Comparison of ENCODE assay signal across 8 mouse cellular contexts in the genomic region with DNA sequence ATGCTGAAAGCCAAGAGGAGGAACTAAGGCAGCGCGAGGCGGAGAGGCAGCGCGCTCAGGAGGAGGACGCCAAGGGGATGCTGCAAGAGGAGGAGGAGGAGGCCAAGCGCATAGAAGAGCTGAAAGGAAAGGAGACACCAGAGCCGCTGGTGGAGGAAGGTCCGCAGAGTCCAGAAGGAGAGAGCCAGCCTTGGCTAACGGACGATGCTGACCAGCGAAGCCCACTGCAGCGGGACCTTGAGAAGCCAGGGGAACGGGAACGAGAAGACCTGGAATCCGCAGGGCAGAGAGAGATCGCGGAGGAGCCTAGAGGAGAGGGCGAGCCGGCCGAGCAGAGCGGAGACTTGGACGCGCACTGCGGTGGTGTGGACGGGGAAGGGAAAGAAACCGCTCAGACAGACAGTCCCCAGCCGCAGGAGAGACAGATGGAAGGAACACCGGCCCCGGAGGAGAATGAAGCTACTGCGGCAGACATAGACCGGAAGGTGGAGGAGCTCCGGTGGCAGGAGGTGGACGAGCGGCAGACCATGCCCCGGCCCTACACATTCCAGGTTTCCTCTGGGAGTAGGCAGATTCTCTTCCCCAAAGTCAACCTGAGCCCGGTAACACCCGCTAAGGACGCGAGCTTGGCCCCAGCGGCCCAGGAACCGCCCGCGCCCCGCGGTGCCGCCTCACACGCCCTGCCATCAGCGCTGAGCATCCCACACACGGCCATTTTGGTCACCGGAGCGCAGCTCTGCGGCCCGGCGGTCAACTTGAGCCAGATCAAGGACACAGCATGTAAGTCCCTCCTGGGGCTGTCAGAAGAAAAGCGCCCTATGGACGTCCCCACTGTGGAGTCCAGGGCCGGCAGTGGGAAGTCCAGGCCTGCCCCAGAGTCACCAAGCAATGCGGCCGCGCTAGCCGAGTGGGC. TPM values are rescaled to one million over a fixed set of nuclear protein-coding genes. Genes with fewer than 3 reads are reported as not detected.
DNase-seq lines count a peak whose midpoint lies in the region; ATAC-seq and TF ChIP-seq lines count a peak whose summit lies in the region.

No protein-coding gene starts in this region.

- intact Hi-C loops in left cerebral cortex, postnatal 25 days (cut with DNase I), result no loop called here

- peaks cover 5% of the 10 kb centered on the region; the same call in 1 of the 2 replicates for H3K9me3 ChIP-seq in ES-Bruce4 (replicated peaks; ENCODE audit: control insufficient read depth, insufficient read depth, low read length, poor library complexity, severe bottlenecking)
- no peaks in the 10 kb centered on the region for H3K9me3 ChIP-seq in forebrain, embryonic 16.5 days (ENCODE audit: control insufficient read depth, low read length)
- no peaks in the 10 kb centered on the region for H3K9me3 ChIP-seq in liver, embryonic 13.5 days (replicated peaks)

- no peaks in the 10 kb centered on the region for H3K36me3 ChIP-seq in ES-Bruce4 (ENCODE audit: control insufficient read depth, insufficient read depth, low read length, poor library complexity, severe bottlenecking)
- H3K36me3 ChIP-seq in forebrain, embryonic 16.5 days (ENCODE audit: control insufficient read depth, insufficient read depth), result peaks cover 10% of the 10 kb centered on the region; the same call in 1 of the 2 replicates
- H3K36me3 ChIP-seq in liver, embryonic 13.5 days, result peaks cover 7% of the 10 kb centered on the region; the same call in 1 of the 2 replicates

- TF ChIP-seq POLR2A in ES-Bruce4 (IDR thresholded peaks at IDR 0.05; ENCODE audit: insufficient read depth, low read length), result no peak

- H3K9ac ChIP-seq in ES-Bruce4 (ENCODE audit: low read depth, poor library complexity, severe bottlenecking), result peak overlapping the region; percentile 16; the same call in 1 of the 2 replicates
- H3K9ac ChIP-seq in forebrain, embryonic 16.5 days (replicated peaks; ENCODE audit: low read depth, low read length), result no peak overlapping the region
- no peak overlapping the region for H3K9ac ChIP-seq in liver, embryonic 13.5 days

- 38% methylated on average over 62 of the region's 62 CpGs for WGBS in forebrain, embryonic 16.5 days
- 14% methylated on average over 62 of the region's 62 CpGs for WGBS in liver, embryonic 13.5 days (ENCODE audit: insufficient replicate concordance)

- ATAC-seq in forebrain, embryonic 16.5 days, result no peak
- no peak for ATAC-seq in liver, embryonic 13.5 days (ENCODE audit: low read depth)

- peaks cover 18% of the 10 kb centered on the region for H3K27me3 ChIP-seq in ES-Bruce4 (ENCODE audit: control insufficient read depth, insufficient read depth, low read length, poor library complexity, severe bottlenecking)
- no peaks in the 10 kb centered on the region; the same call in 1 of the 2 replicates for H3K27me3 ChIP-seq in forebrain, embryonic 16.5 days (replicated peaks; ENCODE audit: control insufficient read depth, insufficient read depth, low read length)
- peaks cover 48% of the 10 kb centered on the region for H3K27me3 ChIP-seq in liver, embryonic 13.5 days

- peaks cover 2% of the 10 kb centered on the region for H3K4me1 ChIP-seq in ES-Bruce4 (ENCODE audit: control insufficient read depth, insufficient read depth, low read length)
- peaks cover 12% of the 10 kb centered on the region for H3K4me1 ChIP-seq in forebrain, embryonic 16.5 days (replicated peaks; ENCODE audit: control insufficient read depth, insufficient read depth, low read length)
- peaks cover 15% of the 10 kb centered on the region for H3K4me1 ChIP-seq in liver, embryonic 13.5 days (replicated peaks)

- no peak overlapping the region for H3K27ac ChIP-seq in ES-Bruce4 (ENCODE audit: insufficient read depth, low read length)
- no peak overlapping the region for H3K27ac ChIP-seq in forebrain, embryonic 16.5 days (ENCODE audit: low read length)
- no peak overlapping the region for H3K27ac ChIP-seq in liver, embryonic 13.5 days

- no peak for TF ChIP-seq EP300 in ES-Bruce4 (IDR thresholded peaks at IDR 0.05; ENCODE audit: insufficient read depth, low read depth, low read length)

- H3K4me3 ChIP-seq in ES-Bruce4 (ENCODE audit: low read depth, low read length), result peak overlapping the region; percentile 45
- peak overlapping the region; percentile 6 for H3K4me3 ChIP-seq in forebrain, embryonic 16.5 days (replicated peaks; ENCODE audit: low read length)
- peak overlapping the region; percentile 41 for H3K4me3 ChIP-seq in liver, embryonic 13.5 days (replicated peaks)

- DNase-seq in adrenal gland, postnatal 36 days, result peak; percentile 9 to 46
- DNase-seq in adrenal gland, postnatal 4 days (ENCODE audit: low spot score in 2 of 2), result no peak
- no peak for DNase-seq in liver, embryonic 13.5 days
- DNase-seq in T-cell, adult 2 months (ENCODE audit: low spot score), result no peak
- DNase-seq in left cerebral cortex, adult 18-20 months (ENCODE audit: low spot score in 2 of 2), result no peak
- no peak for DNase-seq in left cerebral cortex, postnatal 25 days (ENCODE audit: low spot score in 2 of 2)

- H3K4me2 ChIP-seq in forebrain, embryonic 16.5 days (ENCODE audit: low read length), result peak overlapping the region; percentile 34
- peak overlapping the region; percentile 58 for H3K4me2 ChIP-seq in liver, embryonic 13.5 days

- TF ChIP-seq CTCF in ES-Bruce4 (IDR thresholded peaks at IDR 0.05; ENCODE audit: low read depth, low read length), result no peak

RNA-seq across cellular contexts. Expression of a gene that starts 48.0 kb away (rescaled TPM):
- 10 to 100 TPM; 14.7 to 16.6 TPM for total RNA-seq in adrenal gland, postnatal 36 days (2021)
- total RNA-seq in adrenal gland, postnatal 4 days (2021), result 10 to 100 TPM; 23.0 to 25.4 TPM
- 73.2 and 74.1 TPM in 2 replicates for polyA plus RNA-seq in ES-Bruce4 (2011; ENCODE audit: insufficient read depth, insufficient read length, low read depth, missing spikeins)
- polyA plus RNA-seq in forebrain, embryonic 16.5 days (2015; fragmentation: Nextera tagmentation; extraction: Ambion mirVana), result 25.7 and 28.1 TPM in 2 replicates
- polyA plus RNA-seq in liver, embryonic 13.5 days (2015; fragmentation: Nextera tagmentation; extraction: Ambion mirVana), result 6.4 and 10.1 TPM in 2 replicates
- 10 to 100 TPM; 21.2 to 22.0 TPM for total RNA-seq in left cerebral cortex, adult 18-20 months (2021)
- total RNA-seq in left cerebral cortex, postnatal 25 days (2021), result 10 to 100 TPM; 21.1 to 21.4 TPM

Comparison
In these comparisons a context has a peak if more than half of its experiments do, and no peak if none do; other contexts are left out.
1. DNase-seq: peak in adrenal gland, postnatal 36 days (2 of 2); none in adrenal gland, postnatal 4 days (0 of 2), liver, embryonic 13.5 days (single experiment), T-cell, adult 2 months (single experiment), left cerebral cortex, adult 18-20 months (0 of 2) and left cerebral cortex, postnatal 25 days (0 of 2).
2. Peak in every context shown above with its lines, with median percentiles within 50 percentile points of each other: H3K4me3 ChIP-seq.